Mouse (Mus musculus) embryonic facial prominence, embryonic 12.5 days (tissue): ENCODE measurements at regions not wholly inside any gene's neighbourhood (a gene's known extent, or its start where the extent isn't known, plus 50 kb on each side); places are given as distances from the start of the nearest gene placed in this dataset.
A peak's percentile ranks its signal among the peaks of the same experiment; 100 is the strongest.

Experiments
- ATAC-seq: fragments of 200-750 bp; cut with Nextera tagmentation; 2 replicates; pipeline ENCODE4 v1.8.0; 2017; ENCODE audit not compliant: insufficient number of reproducible peaks, insufficient read depth, low FRiP score, low TSS enrichment
- H3K27ac ChIP-seq: fragments of 300-500 bp; sonication (generic); 2 replicates; pipeline ENCODE4 v1.5.1; 2016; ENCODE audit warnings: mild to moderate bottlenecking
- H3K27me3 ChIP-seq: fragments of 300-500 bp; sonication (generic); 2 replicates; pipeline ENCODE4 v1.6.1; 2016; ENCODE audit warnings: mild to moderate bottlenecking, moderate library complexity
- H3K36me3 ChIP-seq: fragments of 300-500 bp; sonication (generic); 2 replicates; pipeline ENCODE4 v1.6.1; 2016; ENCODE audit warnings: mild to moderate bottlenecking
- H3K4me1 ChIP-seq: fragments of 300-500 bp; sonication (generic); 2 replicates; pipeline ENCODE4 v1.6.1; 2016
- H3K4me2 ChIP-seq: fragments of 300-500 bp; sonication (generic); replicated peaks from 2 replicates; pipeline ENCODE4 v1.6.1; 2016; ENCODE audit warnings: mild to moderate bottlenecking, moderate library complexity
- H3K4me3 ChIP-seq: fragments of 300-500 bp; sonication (generic); 2 replicates; pipeline ENCODE4 v1.5.1; 2016; ENCODE audit warnings: mild to moderate bottlenecking
- H3K9ac ChIP-seq: fragments of 300-500 bp; sonication (generic); 2 replicates; pipeline ENCODE4 v1.6.1; 2016; ENCODE audit warnings: mild to moderate bottlenecking, moderate library complexity
- H3K9me3 ChIP-seq: fragments of 300-500 bp; sonication (generic); 2 replicates; pipeline ENCODE4 v1.6.1; 2016; ENCODE audit warnings: mild to moderate bottlenecking, moderate library complexity
- WGBS: fragments of 180-500 bp; shearing (Covaris S2); methylation state at CpG from one replicate; pipeline ENCODE4 v1.1.7; 2016; 5-methylcytosine and 5-hydroxymethylcytosine counted together

- Histone ChIP-seq H3K27ac (no peak overlapping the region), H3K4me2 (no peak overlapping the region), H3K36me3 (no peaks in the 10 kb centered on the region), H3K4me1 (no peaks in the 10 kb centered on the region), H3K4me3 (no peak overlapping the region), H3K9me3 (no peaks in the 10 kb centered on the region), H3K9ac (no peak overlapping the region), H3K27me3 (no peaks in the 10 kb centered on the region)
- WGBS = 49% methylated on average over 8 of the region's 8 CpGs
- ATAC-seq = no peak
Measured at GRCm38 (mm10) chr1:169031849-169032542, 499.3 kb downstream of the Nuf2 start.

- no peak for ATAC-seq
- no peaks in the 10 kb centered on the region for H3K9me3 ChIP-seq
- no peak overlapping the region for H3K4me2 ChIP-seq
- no peaks in the 10 kb centered on the region for H3K4me1 ChIP-seq
- H3K36me3 ChIP-seq = no peaks in the 10 kb centered on the region
- H3K9ac ChIP-seq = no peak overlapping the region
- no peaks in the 10 kb centered on the region for H3K27me3 ChIP-seq
- 43% methylated on average over 6 of the region's 6 CpGs for WGBS
- no peak overlapping the region for H3K4me3 ChIP-seq
- no peak overlapping the region for H3K27ac ChIP-seq
Measured at GRCm38 (mm10) chr1:169027706-169028105, 503.6 kb downstream of the Nuf2 start.

GRCm38 (mm10) chr1:169027241-169027640 lies 504.0 kb downstream of the Nuf2 start:
- no peak for ATAC-seq
- no peak overlapping the region for H3K4me2 ChIP-seq
- H3K27ac ChIP-seq = no peak overlapping the region
- no peaks in the 10 kb centered on the region for H3K4me1 ChIP-seq
- H3K9ac ChIP-seq = no peak overlapping the region
- H3K36me3 ChIP-seq = no peaks in the 10 kb centered on the region
- 93% methylated on average over 3 of the region's 3 CpGs for WGBS
- no peaks in the 10 kb centered on the region for H3K9me3 ChIP-seq
- H3K27me3 ChIP-seq = no peaks in the 10 kb centered on the region
- H3K4me3 ChIP-seq = no peak overlapping the region

GRCm38 (mm10) chr1:169024531-169024930 lies 506.7 kb downstream of the Nuf2 start:
- Histone ChIP-seq H3K4me2 (no peak overlapping the region), H3K27me3 (no peaks in the 10 kb centered on the region), H3K36me3 (no peaks in the 10 kb centered on the region), H3K9me3 (no peaks in the 10 kb centered on the region), H3K27ac (no peak overlapping the region), H3K9ac (no peak overlapping the region), H3K4me1 (no peaks in the 10 kb centered on the region), H3K4me3 (no peak overlapping the region)
- ATAC-seq = no peak
- WGBS = 81% methylated on average over 4 of the region's 4 CpGs

GRCm38 (mm10) chr1:168991506-168992244 lies 539.6 kb downstream of the Nuf2 start:
- 80% methylated on average over 14 of the region's 14 CpGs for WGBS
- Histone ChIP-seq H3K4me1 (no peaks in the 10 kb centered on the region), H3K4me3 (no peak overlapping the region), H3K4me2 (no peak overlapping the region), H3K27me3 (no peaks in the 10 kb centered on the region), H3K9ac (no peak overlapping the region), H3K9me3 (no peaks in the 10 kb centered on the region), H3K36me3 (no peaks in the 10 kb centered on the region), H3K27ac (no peak overlapping the region)
- no peak for ATAC-seq

DNA sequence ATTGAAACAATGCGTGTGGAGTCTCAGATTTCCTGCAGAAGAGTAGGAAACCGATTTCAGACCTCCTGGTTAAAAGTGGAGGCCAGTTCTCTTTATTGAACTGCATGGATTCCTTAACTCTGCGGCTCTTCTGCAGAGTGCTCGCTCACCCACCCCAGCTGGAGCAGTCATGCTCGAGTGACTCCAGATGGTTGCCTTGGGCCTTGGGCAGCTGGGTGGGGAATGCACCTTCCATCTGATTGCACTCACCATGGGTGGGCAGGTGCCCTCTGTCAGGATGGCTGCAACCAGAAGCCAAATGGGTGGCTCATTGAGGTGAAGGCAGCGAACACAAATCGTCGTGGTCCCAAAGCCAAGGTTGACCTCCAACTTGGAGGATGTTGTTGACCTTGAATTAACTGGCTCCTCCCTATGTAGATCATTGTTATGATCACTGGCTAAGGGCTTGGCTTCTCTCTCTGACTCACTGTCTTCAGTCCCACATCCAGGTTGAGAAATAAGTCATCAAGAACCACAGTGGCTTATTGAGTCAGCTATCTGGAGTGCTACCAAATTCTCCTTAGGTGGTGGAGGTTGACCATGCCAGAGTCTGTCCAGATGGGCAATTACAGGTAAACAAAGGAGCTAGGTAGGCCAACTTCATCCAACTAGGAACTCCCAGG lies 543.1 kb upstream of the Pbx1 start:
- H3K9me3 ChIP-seq = no peaks in the 10 kb centered on the region
- H3K27me3 ChIP-seq = no peaks in the 10 kb centered on the region
- no peak overlapping the region for H3K4me3 ChIP-seq
- 52% methylated on average over 8 of the region's 8 CpGs for WGBS
- ATAC-seq = no peak
- no peaks in the 10 kb centered on the region for H3K36me3 ChIP-seq
- H3K4me1 ChIP-seq = peaks cover 8% of the 10 kb centered on the region; the same call in 1 of the 2 replicates
- no peak overlapping the region for H3K9ac ChIP-seq
- H3K27ac ChIP-seq = no peak overlapping the region
- H3K4me2 ChIP-seq = no peak overlapping the region

GRCm38 (mm10) chr1:168969402-168969801 lies 537.3 kb upstream of the Pbx1 start:
- H3K36me3 ChIP-seq = no peaks in the 10 kb centered on the region
- H3K27ac ChIP-seq = no peak overlapping the region
- H3K9ac ChIP-seq = no peak overlapping the region
- 63% methylated on average over 5 of the region's 5 CpGs for WGBS
- no peaks in the 10 kb centered on the region for H3K27me3 ChIP-seq
- H3K9me3 ChIP-seq = no peaks in the 10 kb centered on the region
- no peak for ATAC-seq
- H3K4me3 ChIP-seq = no peak overlapping the region
- H3K4me1 ChIP-seq = peaks cover 4% of the 10 kb centered on the region; the same call in 1 of the 2 replicates
- no peak overlapping the region for H3K4me2 ChIP-seq

DNA sequence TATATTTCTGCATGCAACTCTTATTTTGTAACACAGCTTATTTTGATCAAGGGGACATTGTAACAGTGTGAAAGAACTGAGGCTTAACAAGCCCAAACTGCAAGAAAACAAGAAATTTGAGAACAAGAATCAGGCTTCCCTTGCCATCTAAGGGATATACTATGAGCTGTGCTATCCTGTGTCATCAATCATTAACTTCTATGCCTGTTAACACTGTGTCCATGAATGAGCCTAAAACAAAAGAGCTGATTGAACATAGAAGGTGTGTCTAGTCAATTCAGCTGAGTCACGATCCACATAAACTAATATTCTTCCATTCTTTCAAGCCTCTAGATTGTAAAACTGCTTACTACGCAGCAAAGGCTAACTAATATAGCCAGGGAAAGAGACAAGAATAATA lies 535.3 kb upstream of the Pbx1 start:
- Histone ChIP-seq H3K27me3 (no peaks in the 10 kb centered on the region), H3K9me3 (no peaks in the 10 kb centered on the region), H3K4me1 (peaks cover 7% of the 10 kb centered on the region; the same call in 1 of the 2 replicates), H3K4me3 (no peak overlapping the region), H3K9ac (no peak overlapping the region), H3K4me2 (no peak overlapping the region), H3K27ac (no peak overlapping the region), H3K36me3 (no peaks in the 10 kb centered on the region)
- no peak for ATAC-seq
- 87% methylated on average over 2 of the region's 2 CpGs for WGBS

- Histone ChIP-seq H3K4me1 (peaks cover 7% of the 10 kb centered on the region; the same call in 1 of the 2 replicates), H3K9ac (no peak overlapping the region), H3K9me3 (no peaks in the 10 kb centered on the region), H3K4me2 (no peak overlapping the region), H3K27me3 (no peaks in the 10 kb centered on the region), H3K27ac (peak overlapping the region; percentile 64), H3K4me3 (no peak overlapping the region), H3K36me3 (no peaks in the 10 kb centered on the region)
- WGBS = 14% methylated on average over 6 of the region's 6 CpGs
- ATAC-seq = peak; percentile 52; the same call in 1 of the 2 replicates
Measured at GRCm38 (mm10) chr1:168964467-168964904, 532.4 kb upstream of the Pbx1 start.

DNA sequence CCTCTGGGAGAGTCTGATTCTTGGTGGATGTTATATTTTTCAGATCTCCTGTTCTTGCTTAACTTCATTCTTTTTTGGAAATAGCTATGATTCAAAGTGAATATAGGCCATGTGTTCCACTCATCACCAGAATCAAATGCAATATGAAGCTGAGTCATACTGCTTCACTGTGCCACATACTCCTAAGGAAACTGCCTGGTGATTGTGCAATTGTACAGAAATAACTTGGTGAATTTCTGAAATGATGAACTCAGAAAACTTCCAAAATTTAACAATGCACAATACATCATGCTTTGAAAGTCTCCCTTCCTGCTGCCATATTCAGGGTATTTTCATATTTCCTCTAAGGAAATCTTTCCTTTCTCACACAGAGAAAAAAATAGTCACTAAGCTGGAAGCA lies 518.9 kb upstream of the Pbx1 start:
- H3K27ac ChIP-seq = no peak overlapping the region
- H3K9ac ChIP-seq = no peak overlapping the region
- no peaks in the 10 kb centered on the region for H3K36me3 ChIP-seq
- no peak for ATAC-seq
- H3K4me2 ChIP-seq = no peak overlapping the region
- no peaks in the 10 kb centered on the region for H3K4me1 ChIP-seq
- no peaks in the 10 kb centered on the region for H3K27me3 ChIP-seq
- H3K4me3 ChIP-seq = no peak overlapping the region
- no peaks in the 10 kb centered on the region for H3K9me3 ChIP-seq

GRCm38 (mm10) chr1:168924100-168924815 lies 492.2 kb upstream of the Pbx1 start:
- WGBS = 48% methylated on average over 5 of the region's 5 CpGs
- Histone ChIP-seq H3K4me1 (no peaks in the 10 kb centered on the region), H3K4me3 (no peak overlapping the region), H3K4me2 (no peak overlapping the region), H3K27ac (no peak overlapping the region), H3K27me3 (no peaks in the 10 kb centered on the region), H3K9me3 (no peaks in the 10 kb centered on the region), H3K9ac (no peak overlapping the region), H3K36me3 (no peaks in the 10 kb centered on the region)
- no peak for ATAC-seq
